Mouse (Mus musculus) cerebellum, postnatal 10 days (tissue): ENCODE measurements at regions not wholly inside any gene's neighbourhood (a gene's known extent, or its start where the extent isn't known, plus 50 kb on each side); places are given as distances from the start of the nearest gene placed in this dataset.

ENCODE experiments used
- DNase-seq, 2 experiments: peaks; one replicate each; pipeline ENCODE4 v3.0.0; 2021; ENCODE audit warnings: mixed read lengths in 2 of 2

- peak; percentile 71 to 77 for DNase-seq
Observed at GRCm38 (mm10) chr6:70714239-70714638, 77.8 kb downstream of the Rpia start.

DNA sequence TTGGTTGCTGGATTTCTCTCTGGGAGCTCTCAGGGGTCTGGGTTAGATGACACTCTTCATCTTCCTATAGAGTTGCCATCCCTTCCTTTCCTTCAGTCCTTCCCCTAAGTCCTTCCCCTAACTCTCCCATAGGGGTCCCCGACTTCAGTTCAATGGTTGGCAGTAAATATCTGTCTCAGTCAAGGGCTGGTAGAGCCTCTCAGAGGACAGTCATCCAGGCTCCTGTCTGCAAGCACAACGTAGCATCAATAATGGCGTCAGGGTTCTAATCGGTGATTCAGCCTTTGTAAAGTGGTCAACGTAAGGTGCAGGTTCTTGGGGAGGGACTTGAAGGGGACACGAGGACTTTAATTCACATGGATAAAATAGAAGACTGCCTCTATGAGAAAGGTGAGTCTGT is 78.4 kb downstream of the Rpia start:
- DNase-seq = no peak

- DNase-seq = peak; percentile 35 to 62
Observed at GRCm38 (mm10) chr6:70713118-70713517, 78.9 kb downstream of the Rpia start.

DNA sequence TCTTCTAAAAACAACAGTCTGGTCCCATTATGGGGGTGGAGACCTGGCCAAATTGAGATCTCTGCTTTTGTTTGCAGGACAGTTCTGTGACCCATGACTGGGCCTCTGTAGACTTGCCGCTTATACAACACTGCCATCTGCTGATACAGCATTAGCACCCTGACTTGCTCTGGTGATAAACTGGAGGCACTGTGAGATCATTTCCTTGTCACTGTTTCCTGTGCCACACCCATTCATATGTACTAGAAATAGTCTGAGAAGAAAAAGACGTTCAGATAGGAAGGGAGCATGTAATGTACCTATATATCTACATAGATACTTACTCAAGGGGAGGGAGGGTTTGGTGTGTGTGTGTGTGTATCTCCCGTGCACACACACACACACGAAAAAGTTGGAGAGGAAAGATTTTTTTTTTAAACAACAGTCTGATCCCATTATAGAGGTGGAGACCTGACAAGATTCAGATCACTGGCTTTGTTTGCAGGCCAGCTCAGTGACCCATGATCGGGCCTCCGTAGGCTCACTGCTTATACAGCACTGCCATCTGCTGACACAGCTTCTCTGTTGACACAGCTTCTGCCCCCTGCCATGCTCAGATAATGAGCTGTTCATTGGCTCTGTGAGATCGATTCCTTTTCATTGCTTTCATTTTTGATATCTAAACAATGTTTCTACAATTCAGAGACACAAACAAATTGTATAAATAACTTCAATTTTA is 82.5 kb downstream of the Rpia start:
- DNase-seq = peak; percentile 73 to 75

- DNase-seq = no peak
Observed at GRCm38 (mm10) chr6:70695596-70695995, 96.4 kb downstream of the Rpia start.
